Mouse (Mus musculus) layer of hippocampus, adult 8-10 months (tissue): ENCODE data around the gene Gnb3. TPM values are rescaled to one million over a fixed set of nuclear protein-coding genes. Genes with fewer than 3 reads are reported as not detected.
A peak's percentile ranks its signal among the peaks of the same experiment; 100 is the strongest.

Experiments used
- DNase-seq, 2 experiments: peaks; one replicate each; pipeline ENCODE4 v3.0.0; 2022; ENCODE audit warnings: low spot score in 2 of 2
- total RNA-seq, 4 experiments: library from RNA; stranded (reverse); gene quantifications; 2 replicates each; pipeline ENCODE4 v1.2.4; 2022

Gene Gnb3
- under 1 TPM in 2 of 4 experiments, not detected in 2; 0.36 to 0.96 TPM for total RNA-seq

GRCm38 (mm10) chr6:124840241-124841167 lies at the start of gene Gnb3:
Gnb3 (minus strand) TSS chr6:124840275.
- no peak for DNase-seq

DNA sequence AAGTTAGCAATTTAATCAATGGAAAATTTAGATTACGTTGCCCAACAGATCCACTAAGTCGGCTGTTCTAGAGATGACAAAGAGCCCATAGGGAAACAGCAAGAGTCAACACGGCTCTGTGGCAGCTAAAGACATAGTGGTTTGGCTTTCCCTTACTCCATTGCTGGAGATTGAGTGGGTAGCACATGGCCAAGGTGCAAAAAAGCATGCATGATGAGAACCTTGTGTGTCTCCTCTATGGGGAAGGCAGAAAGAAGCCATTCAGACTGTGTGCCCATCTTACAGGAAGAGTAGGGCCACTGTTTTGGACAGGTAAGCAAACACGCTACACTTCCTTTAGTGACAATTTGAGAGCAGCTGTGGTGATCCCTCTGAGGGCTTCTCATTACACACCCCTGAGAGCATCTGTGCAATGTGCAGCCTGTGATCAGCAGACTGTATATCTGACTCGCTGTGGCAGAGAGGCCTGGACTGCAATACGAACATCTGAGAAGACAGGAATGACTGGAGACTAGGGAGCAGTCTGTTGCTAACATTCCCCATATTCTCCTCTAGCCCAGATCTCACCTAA lies 48.6 kb upstream of the Gnb3 start:
- DNase-seq, result no peak

DNA sequence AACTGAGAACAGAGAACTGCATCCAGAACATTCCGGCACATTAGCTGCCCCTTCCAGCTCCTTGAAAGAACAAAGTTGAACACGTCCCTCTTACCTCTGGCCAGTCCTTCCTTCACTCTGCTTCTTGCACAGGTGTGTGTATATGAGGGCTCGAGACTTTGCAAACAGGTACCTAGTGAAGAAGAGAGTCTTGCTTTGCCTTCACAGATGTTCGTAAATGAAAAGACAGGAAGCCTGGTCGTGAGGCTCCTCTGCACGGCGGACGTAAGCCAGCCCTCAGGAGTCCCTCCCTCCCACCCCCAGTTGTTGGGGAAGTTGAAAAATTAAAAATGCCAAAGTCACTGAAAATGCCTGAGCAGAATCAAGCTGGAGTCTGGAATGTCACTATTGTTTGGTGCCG lies 47.9 kb upstream of the Gnb3 start, which contains the start of gene Cd4:
Gene Cd4 (minus strand): TSS at position 236 of the 400 bp plus-strand sequence.
- DNase-seq, result no peak

GRCm38 (mm10) chr6:124885956-124886381 lies 45.9 kb upstream of the Gnb3 start:
- DNase-seq, result no peak

DNA sequence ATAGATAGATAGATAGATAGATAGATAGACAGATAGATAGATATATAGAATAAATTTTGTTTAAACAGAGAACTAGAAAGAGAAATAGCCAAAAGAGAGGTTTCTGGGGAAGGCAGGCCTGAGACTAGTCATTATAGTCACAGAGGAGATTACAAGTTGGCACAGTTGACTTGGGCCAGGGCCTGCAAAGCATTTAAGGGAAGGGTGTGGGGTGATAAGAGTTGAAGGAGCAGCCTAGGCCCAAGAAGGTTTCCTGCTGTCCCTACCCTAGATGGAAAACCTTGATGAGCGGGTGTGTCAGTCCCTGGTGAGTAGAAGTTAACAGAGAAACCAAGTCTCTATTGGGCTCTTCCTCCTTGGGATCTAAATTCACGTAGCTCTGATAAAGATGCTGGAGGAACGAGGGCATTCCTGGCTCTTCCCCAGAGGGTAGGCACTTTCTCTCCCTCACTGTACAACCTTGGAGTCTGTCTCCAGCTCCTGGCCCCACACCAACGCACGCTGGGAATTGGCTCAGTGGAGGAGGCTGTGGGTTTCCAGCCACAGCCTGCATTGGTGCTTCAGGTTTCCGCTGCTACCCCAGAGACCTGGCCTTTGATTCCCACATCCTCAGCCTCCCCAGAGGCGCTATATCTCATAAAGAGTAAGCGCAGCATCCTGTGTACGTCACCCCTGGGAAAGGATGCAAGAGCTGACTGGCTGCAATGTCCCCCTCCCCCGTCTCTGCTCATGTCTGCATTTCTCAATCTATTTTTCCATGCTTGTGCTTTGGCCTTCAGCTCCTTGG lies 44.8 kb upstream of the Gnb3 start:
- DNase-seq, result no peak

- no peak for DNase-seq
Observed at GRCm38 (mm10) chr6:124883351-124883750, 43.3 kb upstream of the Gnb3 start.

- no peak for DNase-seq
Observed at GRCm38 (mm10) chr6:124881821-124882220, 41.7 kb upstream of the Gnb3 start.

DNA sequence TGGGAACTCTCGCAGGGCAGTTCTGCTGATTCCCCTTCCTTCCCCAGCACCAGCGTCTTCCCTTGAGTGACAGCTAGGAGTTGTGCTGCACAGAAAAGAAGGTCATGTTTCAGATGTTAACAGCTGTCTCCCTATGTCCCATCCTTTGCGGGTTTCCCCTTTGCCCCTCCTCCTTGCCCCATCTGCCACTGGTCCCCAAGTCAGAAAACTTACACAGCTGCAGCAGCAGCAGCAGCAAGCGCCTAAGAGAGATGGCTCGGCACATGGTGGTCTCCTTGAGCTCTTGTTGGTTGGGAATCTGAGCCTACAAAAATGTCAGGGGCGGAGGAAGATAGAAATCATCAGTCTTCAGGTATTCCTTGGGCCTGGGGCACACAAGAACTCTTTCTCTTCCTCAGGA lies 39.3 kb upstream of the Gnb3 start:
- DNase-seq, result no peak

GRCm38 (mm10) chr6:124874348-124874747 lies 34.3 kb upstream of the Gnb3 start:
- no peak for DNase-seq

DNA sequence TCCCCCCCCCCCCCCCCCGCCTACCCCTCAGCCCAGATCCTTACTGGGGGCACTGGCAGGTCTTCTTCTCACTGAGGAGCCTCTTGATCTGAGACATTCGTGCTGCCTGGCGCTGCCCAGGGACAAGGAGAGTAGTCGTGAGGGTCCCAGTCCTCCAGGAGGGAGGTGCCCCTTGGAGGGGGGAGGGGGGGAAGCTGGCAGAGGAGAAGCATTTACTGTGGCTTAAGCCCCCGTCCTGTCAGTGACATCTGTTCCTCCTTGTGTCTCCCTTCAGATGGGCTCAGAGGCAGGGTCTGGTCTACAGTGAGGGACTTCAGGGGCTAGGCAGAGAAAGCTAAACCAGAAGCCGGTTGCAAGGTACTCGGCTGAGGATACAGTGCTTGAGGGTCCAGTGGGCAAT lies 26.5 kb upstream of the Gnb3 start:
- no peak for DNase-seq

DNA sequence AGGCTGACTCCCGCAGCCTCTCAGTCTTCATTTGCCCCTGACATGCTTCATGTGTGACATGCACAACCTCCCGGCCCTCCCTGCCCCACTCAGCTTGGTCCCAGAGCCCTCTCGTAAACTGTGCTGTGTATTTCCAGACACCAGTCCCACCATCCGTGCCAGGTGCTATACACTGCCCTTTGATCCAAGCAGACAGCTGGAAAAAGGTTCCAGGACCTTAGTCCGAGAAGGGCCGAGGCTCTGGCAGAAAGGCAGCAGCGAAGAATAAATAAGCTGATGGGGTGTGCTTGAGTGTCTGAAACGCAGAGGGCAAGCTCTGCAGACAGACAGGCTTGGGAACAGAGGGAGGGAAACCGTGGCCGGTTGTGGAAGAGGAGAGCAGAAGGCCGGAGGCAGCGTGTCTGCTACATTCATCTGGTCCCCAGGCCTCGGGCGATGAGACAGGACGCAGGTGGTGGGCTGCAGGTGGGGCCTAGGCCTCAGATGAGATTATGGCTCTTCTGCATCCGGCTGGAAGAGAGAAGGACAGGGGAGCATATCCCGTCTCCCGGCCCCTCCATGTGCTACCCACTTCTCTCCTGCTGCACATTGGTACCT lies 25.8 kb upstream of the Gnb3 start:
- DNase-seq, result no peak

DNA sequence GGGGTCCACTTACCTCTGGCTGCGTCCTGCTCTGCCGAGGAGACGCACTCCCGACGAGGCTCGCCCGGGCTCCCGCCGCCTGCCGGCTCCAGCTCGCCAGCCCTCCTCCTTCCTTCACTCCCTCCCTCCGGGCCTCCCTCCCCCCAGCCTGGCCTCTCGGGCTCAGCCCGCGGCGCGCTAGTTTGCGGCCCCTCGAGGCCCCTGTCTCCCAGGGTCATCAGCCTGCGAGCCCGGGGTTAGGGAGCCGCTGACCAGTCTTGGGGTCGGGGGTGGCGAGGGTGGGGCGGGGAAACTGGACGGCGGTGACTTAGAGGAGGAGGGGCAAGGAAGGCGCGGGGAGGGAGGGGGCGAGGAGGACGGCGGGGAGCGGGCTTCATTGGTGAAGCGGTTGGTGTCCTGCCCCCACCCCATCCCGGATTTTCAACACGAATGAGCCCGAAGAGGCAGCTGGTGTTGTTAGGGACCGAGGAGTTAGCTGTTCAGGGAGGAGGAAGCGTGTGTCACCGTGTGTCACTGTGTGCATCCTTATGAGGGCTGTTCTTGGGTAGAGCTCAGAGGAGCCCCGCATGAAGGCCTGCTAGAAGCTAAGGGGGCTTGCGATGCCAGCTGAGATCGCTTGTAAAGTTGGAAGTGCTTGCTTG lies 23.7 kb upstream of the Gnb3 start, which contains the start of gene Gpr162:
Gene Gpr162 (minus strand): TSS at position 326 of the 641 bp plus-strand sequence.
- peak; percentile 71 to 74 for DNase-seq

GRCm38 (mm10) chr6:124863125-124863657 lies 23.1 kb upstream of the Gnb3 start:
- no peak for DNase-seq

- no peak for DNase-seq
Observed at GRCm38 (mm10) chr6:124862406-124863124, 22.5 kb upstream of the Gnb3 start.

- no peak for DNase-seq
Observed at GRCm38 (mm10) chr6:124861802-124862201, 21.7 kb upstream of the Gnb3 start.

DNA sequence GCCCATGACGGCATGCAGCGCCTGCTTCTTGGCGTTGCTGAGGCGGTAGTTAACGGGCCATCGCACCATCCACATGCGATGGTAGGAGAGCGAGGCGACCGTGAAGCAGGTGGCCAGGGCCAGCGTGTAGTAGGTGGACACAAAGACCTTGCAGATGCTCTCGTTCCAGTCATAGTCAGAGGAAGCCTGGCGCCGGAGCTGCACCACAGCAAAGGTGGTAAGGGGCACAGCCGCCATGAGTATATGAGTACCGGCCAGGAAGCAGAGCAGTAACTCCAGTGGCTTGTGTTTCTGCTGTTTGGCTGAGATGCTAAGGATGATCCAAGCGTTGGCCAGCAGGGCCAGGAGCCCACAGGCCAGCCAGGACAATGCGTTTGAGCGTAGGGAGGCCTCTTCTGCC lies 21.2 kb upstream of the Gnb3 start:
- DNase-seq, result no peak

DNA sequence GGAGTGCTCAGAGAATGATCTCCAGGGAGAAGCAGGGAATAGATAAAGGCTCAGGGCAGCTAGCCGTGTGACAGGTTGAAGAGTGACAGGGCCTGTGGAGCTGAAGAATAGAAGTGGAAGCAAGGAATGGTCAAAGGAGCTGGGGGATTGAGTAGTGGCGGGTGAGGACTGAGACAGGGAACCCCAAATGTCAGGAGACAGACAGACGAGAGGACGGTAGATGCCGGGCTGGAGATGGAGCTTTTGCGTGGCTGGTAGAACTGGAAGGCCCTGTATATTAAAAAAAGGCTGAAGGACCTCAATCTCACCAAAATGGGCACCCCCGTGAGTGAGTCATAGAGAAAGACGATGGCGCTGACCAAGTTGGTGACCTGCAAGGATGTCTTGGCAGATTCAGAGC lies 20.4 kb upstream of the Gnb3 start:
- no peak for DNase-seq

- peak; percentile 84 to 89 for DNase-seq
Observed at GRCm38 (mm10) chr6:124859725-124860124, 19.6 kb upstream of the Gnb3 start.

- DNase-seq, result no peak
Observed at GRCm38 (mm10) chr6:124858561-124859318, 18.7 kb upstream of the Gnb3 start.
